Mouse (Mus musculus) spleen, adult 18-20 months (tissue): Measurements from ENCODE around the gene Lrr1.
A peak's percentile ranks its signal among the peaks of the same experiment; 100 is the strongest.
"Not testable (repeated sequence)": the region's sequence is repeated elsewhere in the genome, so short reads cannot be mapped to it uniquely, and the experiment has no call there.

ENCODE experiments used
- DNase-seq, 2 experiments: peaks; one replicate each; pipeline ENCODE4 v3.0.0; 2022; ENCODE audit warnings: mixed read lengths in 2 of 2

Gene Lrr1

DNA sequence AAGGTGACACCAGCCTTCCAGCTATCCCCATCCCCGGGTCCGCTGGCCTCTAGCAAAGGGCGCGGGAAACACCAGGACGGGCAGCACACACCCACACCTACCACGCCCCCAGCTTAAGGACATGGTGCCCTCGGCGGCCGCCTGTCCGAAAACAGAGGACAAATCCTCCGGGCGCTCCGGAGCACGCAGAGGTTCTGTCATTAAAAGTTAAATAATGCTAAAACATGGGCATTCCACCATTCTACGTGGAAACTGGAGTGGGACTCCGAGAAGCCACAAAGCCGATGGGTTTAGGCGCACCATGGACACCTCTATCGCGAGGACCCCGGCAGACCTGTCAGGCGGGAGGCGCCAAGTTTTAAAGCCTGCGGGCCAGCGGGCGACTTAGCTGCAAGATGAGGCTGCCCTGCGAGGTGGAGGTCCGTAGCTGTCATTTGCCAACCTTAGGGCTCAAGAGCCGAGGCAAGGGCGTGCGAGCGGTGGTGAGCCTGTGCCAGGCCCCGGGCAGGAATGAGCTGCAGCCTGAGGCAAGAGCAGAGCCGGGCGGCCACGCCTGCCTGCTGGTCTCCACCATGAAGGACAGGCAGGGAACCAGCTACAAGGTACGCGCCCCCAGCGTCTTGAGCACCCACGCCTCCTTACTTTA is at the start of gene Lrr1:
TSS of gene Lrr1 (plus strand) at position 354 of the 646 bp plus-strand sequence.
- DNase-seq, result peak; percentile 69 to 86

DNA sequence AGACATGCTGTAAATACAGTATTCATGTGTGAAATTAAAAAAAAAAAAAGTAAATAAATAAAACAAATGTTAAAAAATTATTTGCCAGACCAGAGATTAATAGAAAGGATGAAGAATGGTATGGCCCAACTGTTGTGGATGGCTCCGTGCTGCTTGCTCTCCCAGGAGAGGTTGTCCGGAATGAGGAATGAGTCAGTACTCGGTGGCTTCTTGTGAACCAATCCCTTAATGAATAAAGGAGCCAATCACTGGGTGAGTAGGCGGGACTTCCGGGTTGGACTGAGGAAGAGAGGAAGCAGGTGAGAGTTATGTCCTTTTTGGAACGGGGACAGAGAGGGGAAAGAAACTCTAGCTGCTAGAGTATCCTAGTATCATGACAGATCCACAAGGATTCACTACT is 48.7 kb upstream of the Lrr1 start:
- DNase-seq, result no peak

DNA sequence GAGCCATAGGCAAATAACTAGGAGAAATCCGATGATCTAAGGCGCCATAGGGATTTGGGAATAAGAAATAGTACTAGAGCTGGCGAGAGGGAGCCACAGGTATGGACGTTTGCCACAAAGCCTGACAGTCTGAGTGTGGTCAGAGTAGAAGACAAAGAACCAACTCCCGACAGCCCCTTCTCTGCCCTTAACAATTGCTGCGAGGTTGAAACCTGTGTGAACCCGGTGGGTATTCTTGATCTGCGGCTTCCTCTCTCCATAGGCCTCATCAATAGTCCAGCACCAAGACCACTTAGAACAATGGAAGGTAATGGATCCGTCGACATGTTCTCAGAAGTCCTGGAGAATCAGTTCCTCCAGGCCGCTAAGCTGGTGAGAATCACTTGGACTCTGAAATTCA is 45.8 kb upstream of the Lrr1 start:
- no peak for DNase-seq

DNA sequence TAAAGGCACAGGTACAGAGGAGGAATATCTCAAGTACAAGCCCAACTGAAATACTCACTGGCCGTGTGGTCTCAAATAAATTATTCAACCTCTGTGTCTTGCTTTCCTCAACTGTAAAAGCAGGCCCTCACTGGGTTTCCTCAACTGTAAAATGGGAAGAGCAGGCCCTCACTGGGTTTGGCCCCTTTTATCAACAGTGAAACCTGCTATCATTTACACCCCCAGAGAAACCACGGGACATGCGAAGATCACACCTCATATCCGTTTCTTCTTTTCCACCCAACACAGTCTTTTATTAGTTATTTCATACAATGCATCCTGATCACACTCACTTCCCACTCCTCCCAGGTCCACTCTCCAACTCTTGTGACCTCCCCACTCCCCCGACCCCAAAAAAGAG is 43.5 kb upstream of the Lrr1 start:
- DNase-seq, result no peak

DNA sequence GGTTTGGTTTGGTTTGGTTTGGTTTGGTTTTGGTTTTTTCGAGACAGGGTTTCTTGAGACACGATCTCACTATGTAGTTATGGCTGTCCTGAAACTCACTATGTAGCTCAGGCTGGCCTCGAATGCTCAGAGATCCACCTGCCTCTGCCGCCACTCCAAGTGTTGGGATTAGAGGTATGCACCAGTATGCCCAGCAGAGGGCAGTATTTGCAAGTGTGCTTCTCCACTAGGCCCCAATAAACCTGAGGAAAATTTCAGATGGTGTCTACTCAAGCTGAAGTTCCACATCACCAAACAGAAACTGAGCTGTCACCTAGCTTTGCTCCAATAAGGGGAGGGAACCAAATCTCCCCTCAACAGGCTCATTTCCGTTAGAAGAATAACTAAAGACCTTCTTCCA is 41.4 kb upstream of the Lrr1 start:
- peak in 1 of 2 experiments; percentile 30 for DNase-seq

DNA sequence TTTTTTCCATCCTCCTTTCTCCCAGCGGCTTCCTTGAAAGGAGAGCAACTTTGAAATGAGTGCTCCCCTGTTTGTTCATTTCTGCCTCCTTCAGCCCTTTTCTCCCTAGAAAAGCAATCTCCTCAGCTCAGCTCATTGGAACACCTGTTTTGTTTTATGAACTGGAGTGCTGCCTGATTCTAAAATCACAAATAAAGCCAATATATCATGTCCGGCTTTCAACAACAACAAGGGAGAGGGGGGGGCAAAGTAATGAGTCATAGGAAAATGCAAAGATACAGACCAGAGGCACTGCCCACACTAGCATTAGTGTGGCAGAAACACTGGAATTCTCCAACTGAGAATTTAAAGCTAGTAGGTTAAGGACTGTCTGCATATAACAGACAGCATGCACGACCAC is 41.0 kb upstream of the Lrr1 start:
- no peak for DNase-seq

DNA sequence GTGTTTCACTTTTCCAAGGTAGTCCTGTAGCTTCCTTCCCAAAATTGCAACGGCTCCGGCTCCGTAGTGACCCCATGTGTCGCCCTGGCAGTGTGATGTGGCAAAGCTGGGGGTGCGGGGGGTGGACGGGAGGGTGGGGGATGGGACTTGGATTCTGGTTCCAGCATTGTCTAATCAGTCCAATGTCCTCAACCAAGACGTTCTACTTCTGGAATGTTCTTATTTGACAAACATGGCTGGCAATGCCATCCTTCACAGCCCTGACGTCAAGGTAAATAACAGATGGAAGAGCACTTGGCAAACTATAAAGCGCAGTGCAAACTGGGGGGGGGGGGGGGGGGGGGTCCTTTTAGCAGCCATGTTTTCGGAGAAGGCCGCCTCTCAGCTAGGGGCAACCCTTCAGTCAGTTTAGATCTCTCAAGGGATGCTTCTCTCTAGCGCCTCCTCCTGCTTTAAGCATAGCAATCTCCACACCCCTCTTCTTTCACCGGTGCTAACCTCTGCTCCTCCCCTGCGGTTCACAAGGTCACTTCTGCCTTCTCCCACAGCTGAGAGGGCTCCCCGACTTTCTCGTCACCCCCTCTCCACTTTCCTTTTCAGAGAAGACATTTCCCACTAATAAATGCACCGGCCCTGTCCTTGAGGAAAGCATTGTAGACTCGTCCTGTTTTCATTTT is 38.8 kb upstream of the Lrr1 start:
- peak in 1 of 2 experiments; percentile 4 for DNase-seq

DNA sequence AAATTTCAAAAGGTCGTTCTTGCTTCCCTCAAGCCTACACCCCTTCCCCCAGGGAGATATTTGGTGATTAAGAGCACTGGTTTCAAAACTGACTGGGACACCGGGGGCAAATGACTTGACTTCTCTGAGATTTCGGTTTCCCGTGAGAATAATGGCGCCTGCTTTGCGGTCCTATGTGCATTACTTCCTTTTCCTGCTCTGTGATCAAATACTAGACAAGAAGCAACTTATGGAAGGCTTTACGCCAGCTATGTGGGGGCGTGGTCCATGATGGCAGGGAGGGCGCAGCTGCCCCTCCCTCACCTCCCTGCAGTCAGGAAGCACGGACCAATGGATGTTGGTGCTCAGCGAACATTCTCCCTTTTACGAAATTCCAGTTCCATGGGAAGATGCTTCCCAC is 38.1 kb upstream of the Lrr1 start:
- DNase-seq, result no peak

DNA sequence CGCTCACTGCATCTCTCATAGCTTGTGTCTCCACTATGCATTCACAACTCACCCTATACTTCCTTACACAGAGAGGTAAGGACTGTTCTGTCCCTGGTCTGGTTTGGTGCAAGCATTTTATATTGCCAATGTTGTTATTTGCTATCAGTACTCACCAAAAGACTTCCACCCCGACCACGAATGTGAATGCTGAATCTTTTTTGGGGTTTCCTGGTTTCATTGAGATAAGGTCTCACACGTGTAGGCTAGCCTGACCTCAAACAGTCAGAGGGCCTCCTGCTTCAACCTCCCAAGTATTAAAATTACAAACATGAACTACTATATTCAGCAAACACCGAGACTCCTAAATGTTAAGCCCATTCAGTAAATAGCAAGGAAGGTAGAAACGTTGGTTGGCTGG is 37.3 kb upstream of the Lrr1 start:
- DNase-seq, result no peak

DNA sequence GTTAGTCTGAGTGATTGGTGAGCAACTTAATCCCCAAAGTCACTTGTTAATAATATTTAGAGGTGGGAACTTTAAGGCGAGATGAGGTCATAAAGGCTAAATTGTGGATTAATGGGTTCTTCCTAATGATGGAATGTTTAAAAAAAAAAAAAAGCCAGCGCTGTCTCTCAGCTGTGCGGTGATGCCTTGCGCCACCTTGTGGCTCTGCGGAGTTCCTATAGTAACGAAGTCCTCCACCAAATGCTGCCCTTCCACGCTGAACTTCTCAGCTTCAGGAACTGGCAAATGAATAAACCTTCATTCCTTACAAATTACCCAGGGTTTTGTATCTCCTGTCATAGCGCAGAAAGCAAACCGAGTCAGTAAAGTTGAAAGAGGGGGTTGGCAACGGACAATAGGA is 36.6 kb upstream of the Lrr1 start:
- peak in 1 of 2 experiments; percentile 45 for DNase-seq

DNA sequence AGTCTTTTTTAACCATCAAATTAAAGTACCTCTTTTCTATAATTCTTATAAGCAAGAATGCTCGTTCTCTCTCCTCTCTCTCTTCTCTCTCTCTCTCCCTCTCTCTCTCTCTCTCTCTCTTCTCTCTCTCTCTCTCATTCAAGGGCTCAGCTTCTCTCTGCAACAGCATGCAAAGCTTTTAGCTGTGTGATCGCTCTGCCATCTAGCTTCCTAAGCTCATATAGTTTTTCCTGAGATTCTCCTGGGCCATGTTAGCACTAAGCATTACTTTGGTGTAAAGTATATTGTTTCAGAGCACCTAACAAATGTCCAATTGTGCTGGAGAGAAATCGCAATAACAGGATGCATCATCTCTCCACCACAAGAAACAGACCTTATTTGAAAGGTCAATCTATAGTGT is 29.4 kb upstream of the Lrr1 start:
- no peak for DNase-seq

DNA sequence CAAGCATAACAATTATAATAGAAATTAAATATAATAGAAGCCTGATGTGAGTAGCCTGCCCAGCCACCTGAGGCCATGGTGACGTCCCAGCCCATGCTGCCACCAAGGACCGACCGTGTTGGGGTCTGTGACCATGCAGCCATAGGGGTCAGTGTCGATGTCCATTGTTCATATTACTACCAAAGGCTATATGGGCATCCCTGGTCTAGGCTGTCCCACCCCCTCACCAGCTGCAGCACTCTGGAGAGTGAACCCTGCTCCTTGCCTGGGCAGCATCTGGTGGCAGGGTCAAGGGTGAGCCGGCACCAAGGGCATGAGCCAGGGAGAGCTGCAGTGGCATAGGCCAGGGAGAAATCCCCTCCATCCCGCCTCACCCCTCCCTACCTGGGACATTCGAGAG is 28.8 kb upstream of the Lrr1 start:
- DNase-seq, result no peak

DNA sequence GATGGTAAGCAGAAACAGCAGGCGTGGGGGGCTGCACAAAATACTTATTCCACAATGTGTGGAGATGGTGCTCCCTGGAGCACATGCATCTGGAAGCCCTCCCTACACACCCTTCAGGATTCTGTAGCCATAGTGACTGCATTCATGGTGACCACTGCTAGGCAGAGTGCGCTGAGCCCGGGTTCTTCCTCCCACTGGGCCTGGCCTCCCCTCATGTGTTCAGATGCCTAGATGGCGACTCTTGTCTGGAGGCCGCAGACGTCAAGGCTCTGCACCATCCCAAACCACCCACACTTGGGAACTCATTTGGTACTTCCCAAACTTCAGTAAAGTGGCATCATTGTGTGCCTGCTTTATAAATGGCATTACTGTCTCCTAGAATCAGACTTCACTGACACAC is 25.2 kb upstream of the Lrr1 start:
- no peak for DNase-seq

DNA sequence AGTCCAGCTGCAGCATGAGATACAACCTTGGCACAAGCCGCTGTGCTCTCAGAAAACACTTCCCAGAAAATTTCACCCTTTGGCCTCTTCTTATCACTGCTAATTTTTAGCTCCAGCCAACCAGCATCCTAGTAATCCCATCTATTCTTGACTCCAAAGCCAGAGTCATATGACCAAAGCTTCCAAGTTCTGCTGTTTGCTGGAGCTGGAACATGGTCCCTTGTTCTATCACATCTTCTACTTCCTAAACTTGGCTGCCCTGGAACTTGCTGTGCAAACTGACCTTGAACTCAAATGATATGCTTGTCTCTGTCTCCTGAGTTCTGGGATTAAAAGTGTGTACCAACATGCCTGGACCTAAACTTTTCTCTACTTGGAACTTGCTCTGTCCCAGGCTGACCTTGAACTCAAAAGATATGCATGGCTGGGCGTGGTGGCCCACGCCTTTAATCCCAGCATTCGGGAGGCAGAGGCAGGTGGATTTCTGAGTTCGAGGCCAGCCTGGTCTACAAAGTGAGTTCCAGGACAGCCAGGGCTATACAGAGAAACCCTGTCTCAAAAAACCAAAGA is 21.4 kb upstream of the Lrr1 start:
- DNase-seq, result no peak

DNA sequence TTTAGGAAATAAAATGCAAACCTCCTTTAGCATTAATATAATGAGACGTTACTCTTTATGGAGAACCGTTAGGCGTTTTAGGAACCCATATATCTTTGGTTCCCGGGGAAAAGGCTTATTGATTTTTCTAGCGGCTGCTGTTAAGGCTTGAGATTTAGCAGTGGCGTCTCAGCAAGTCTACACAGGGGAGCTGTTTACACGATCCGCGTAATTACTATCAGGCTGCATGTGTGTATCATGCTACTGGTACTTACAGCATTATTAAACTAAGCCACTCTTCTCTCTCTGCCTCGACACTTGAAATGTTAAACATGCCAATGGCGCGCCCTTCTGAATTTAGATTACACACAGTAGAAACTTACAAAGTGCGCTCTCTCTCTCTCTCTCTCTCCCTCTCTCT is 18.6 kb upstream of the Lrr1 start:
- no peak for DNase-seq

DNA sequence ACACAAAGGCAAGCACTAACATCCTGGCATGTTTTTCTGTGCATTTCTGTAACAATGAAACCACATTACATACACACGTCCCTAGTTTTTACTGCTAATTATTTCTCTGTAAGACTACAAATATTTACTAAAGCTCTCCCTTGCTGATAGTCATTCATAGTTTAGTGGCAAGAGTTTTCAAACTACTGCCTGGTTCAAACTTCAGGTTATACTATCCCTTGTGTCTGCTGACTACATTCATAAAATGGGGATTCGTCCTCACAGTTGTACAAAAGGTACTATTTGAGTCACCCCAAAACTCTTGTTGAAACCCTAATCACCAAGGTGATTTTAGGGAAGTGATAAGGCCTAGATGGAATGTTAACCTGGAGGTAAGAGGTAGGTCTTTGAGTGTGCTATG is 12.7 kb upstream of the Lrr1 start:
- DNase-seq, result no peak

DNA sequence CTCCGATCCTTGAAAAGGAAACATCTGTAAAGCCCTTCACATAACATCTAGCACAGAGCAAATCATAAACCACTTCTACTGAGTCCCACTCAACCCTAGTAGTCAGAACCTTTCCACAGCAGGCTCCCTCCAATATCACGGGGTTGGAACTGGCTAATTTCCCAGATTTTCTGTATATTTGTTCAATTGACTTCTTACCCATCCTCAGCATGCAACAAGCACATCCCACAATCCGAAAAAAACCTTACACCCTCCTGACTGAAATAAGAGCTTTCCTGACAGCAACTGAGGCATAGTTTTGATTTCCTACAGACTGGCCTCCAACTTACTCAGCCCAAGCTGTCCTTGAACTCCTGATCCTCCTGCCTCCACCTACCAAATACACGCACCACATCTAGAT is 12.2 kb upstream of the Lrr1 start:
- no peak for DNase-seq

DNA sequence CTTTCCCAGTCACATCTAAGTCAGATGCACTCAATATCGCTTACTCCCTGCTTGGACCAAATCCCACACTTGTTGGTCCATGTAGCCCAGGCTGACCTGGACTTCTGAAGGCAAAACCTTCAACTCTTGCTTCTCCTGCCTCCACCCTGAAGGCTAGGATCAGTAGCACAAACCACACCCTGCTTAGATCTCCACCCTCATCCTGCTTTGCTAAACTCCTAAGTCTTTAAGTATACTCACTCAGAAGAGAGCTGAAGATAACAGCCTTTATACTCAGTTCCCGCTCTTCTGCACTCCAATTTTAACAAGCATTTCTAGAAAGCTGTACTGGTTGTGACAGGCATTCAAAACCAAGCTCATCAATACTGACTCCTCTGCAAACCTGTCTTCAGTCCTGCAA is 11.5 kb upstream of the Lrr1 start:
- DNase-seq, result no peak

DNA sequence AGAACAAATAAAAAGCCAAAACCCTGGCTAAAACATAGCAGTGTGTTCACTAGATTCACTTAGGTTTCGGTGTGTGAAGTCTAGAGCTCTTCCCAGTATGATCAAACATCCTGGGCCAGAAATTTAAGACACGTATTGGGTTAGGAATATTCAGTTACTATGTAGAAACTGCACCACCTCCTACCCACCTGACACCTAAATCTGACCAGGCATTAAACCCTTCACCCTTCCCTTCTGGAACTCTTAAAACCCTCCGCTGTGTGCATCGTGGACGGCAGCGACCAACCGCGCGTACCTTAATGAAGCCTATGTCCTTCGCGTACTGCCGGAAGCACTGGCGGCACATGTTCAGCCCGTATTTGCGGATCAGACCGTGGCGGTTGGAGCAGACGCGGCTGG is 10.2 kb upstream of the Lrr1 start:
- no peak for DNase-seq

DNA sequence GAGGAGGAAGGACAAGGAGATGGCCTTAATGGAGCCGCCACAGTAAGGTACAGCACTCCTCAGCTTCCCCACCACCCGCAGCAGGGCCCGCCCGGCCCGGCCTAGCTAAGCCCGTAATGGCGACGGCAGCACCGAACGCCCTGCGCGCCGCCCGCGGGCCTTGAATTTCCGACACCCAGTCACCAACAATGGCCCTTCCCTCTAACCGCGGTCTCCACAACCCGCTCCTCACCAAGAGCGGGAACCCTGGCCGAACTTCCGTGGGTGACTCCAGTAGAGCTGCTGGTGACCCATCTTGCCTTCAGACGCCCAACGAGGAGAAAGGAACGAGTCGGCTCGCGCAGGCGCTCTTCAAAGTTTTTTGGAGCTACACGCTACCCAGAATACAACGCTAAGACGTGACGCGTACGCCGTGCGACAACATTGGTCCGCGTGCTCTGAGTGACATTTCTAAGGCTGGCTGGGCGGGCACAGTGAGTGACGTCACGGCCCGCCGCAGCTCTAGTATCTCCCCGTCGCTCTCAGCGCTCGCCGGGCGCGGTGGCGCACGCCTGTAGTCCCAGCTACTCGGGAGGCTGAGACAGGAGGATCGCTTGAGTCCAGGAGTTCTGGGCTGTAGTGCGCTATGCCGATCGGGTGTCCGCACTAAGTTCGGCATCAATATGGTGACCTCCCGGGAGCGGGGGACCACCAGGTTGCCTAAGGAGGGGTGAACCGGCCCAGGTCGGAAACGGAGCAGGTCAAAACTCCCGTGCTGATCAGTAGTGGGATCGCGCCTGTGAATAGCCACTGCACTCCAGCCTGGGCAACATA is 9.6 kb upstream of the Lrr1 start, which contains the start of gene Rps29:
TSS of gene Rps29 (minus strand) at position 422 of the 813 bp plus-strand sequence.
- DNase-seq, result peak; percentile 93 to 95

DNA sequence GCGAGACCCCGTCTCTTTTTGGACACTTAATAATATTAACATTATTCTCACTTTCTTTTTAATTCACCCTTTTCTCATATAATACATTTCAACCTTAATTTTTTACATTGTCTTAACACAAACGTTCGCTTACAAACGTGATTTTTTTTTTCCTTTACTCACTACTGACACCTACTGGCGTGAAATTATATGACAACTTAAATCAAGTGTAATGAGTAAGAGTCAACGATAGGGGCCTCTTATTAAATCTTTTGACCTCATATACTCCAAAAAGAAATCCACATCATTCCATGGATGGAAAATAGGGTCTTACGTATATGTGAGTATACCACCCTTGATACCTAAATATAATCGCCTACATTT is 9.1 kb upstream of the Lrr1 start:
- DNase-seq, result peak in 1 of 2 experiments; percentile 14

DNA sequence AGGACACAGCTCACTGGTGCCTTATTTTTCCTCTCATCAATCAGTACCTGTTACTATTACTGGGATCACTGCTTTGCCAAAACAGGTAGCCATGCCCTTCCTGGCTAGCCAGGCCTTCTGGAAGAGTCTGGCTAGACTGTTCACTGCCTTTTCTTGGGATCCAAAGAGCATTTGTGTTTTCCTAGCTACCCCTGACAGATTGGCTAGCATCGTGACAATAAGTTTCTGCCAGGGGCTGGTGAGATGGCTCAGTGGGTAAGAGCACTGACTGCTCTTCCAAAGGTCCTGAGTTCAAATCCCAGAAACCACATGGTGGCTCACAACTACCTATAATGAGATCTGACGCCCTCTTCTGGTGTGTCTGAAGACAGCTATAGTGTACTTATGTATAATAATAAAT is 7.9 kb upstream of the Lrr1 start:
- not testable (repeated sequence) for DNase-seq

DNA sequence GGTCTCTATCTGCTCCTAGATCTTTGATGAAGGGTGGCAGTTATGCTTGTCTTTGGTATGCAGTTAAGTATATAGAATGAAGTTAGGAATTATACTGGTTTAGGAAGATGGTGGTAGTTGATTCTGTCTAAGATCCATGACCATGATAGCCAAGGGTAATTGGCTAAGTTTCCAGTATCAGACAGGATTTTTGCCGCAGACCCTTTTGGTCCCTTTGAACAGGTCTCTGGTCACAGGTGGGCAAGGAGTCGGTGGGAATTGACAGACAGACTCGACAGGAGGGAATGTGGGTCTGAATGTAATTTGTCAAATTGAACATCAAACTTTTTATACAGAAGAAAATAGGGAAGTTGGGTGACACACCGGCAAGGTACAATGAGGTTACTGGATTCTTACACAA is 5.0 kb upstream of the Lrr1 start:
- DNase-seq, result not testable (repeated sequence)

DNA sequence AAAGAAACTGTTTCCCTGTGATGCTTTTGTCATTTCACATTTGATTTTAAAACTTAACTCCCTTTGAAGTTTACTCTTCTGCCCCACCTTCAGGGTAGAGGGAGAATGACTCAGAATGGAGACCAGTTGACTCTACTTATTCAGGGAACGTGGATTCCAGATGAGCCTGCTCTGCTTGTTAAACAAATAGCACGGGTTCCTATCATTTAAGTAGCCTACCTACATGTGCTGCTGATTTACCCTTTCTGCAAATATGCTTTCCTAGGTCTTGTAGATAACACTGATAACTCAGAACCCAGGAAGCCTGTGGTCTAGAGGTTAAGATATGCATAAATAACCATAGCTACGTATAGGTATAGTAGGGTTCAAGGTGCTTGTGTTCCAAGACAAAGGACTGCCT is 3.7 kb upstream of the Lrr1 start:
- DNase-seq, result no peak
